Mouse (Mus musculus): ENCODE measurements around the gene Eras.

GRCm38 (mm10) chrX:7958868-7959267 lies 30.5 kb upstream of the Eras start:
- TF ChIP-seq CTCF (IDR thresholded peaks at IDR 0.05; ENCODE audit: low read depth): no peak
- TF ChIP-seq EP300 (IDR thresholded peaks at IDR 0.05; ENCODE audit: low read depth): no peak

All from liver, postnatal 0 days (tissue).